ENCODE assay signal across 11 mouse cellular contexts in the genomic region with DNA sequence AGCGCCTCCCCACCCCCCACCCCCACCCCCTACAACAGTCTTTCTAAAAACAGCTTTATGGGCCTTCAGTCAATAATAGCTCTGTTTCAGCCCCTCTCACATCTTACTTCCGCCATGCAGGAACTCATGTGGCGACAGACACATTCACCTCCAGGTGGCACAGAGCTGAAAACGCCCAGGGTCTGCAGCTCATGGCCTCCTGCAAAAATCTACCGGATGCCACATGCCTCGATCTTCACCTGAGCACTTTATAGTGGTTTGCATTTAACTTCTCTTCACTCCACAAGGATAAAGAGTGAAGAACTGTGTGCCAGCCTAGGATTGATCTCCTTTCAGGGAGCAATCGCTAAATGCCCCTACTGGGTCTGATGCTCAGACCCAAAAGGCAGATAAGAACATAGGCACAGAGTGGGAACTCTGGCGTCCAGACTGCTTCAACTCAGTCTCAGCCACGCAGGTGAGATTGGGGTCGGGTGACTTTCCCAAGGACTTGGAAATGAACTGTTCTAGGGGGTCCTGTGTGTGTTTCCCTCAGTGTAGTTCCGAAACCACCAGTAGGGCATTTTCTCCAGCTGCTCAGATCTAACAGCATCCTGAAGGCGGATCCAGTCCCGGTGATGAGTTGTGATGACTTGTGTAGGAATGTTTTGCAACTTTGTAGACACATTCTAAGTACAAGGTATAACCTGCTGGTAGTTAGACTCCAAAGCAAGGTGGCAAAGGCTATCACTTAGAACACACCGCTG.
DNase-seq lines count a peak whose midpoint lies in the region; ATAC-seq and TF ChIP-seq lines count a peak whose summit lies in the region.
"Had no signal": no experiment of that assay in that cellular context is flagged by ENCODE, and none has a peak within 500 bp of the region (broad histone marks: within the 10 kb centered on the region; RNA-seq: fewer than 3 reads in every experiment).

No protein-coding gene starts in this region.

- no peak overlapping the region for H3K4me2 ChIP-seq in heart, embryonic 13.5 days
- H3K4me2 ChIP-seq in limb, embryonic 13.5 days (replicated peaks), result no peak overlapping the region
- H3K4me2 ChIP-seq in stomach, postnatal 0 days (replicated peaks; ENCODE audit: low read depth), result peak overlapping the region; percentile 42; the same call in 1 of the 2 replicates

- 44% methylated on average over 14 of the region's 14 CpGs for WGBS in heart, embryonic 13.5 days
- WGBS in limb, embryonic 13.5 days, result 21% methylated on average over 14 of the region's 14 CpGs
- WGBS in stomach, postnatal 0 days, result 49% methylated on average over 14 of the region's 14 CpGs

- H3K27ac ChIP-seq in heart, embryonic 13.5 days (replicated peaks), result no peak overlapping the region
- no peak overlapping the region for H3K27ac ChIP-seq in limb, embryonic 13.5 days
- no peak overlapping the region for H3K27ac ChIP-seq in stomach, postnatal 0 days (replicated peaks)

- no peaks in the 10 kb centered on the region for H3K27me3 ChIP-seq in heart, embryonic 13.5 days (replicated peaks)
- H3K27me3 ChIP-seq in limb, embryonic 13.5 days, result no peaks in the 10 kb centered on the region
- no peaks in the 10 kb centered on the region for H3K27me3 ChIP-seq in stomach, postnatal 0 days (ENCODE audit: control insufficient read depth, insufficient read depth, low read length)

- H3K36me3 ChIP-seq in heart, embryonic 13.5 days, result no peaks in the 10 kb centered on the region
- no peaks in the 10 kb centered on the region for H3K36me3 ChIP-seq in limb, embryonic 13.5 days
- H3K36me3 ChIP-seq in stomach, postnatal 0 days (ENCODE audit: control insufficient read depth, insufficient read depth, low read length), result no peaks in the 10 kb centered on the region

- no peak for DNase-seq in heart, postnatal 4 days
- peak; percentile 54 for DNase-seq in thymus, postnatal 0 days (ENCODE audit: low spot score)
- DNase-seq in thymus, postnatal 25 days, result no peak
- no peak for DNase-seq in stomach, postnatal 0 days (ENCODE audit: low spot score)
- no peak for DNase-seq in frontal cortex, postnatal 14 days (ENCODE audit: low spot score in 2 of 2)
- DNase-seq in cerebellum, adult 9-11 months, result no peak
- DNase-seq: B cell, adult 2 months; heart, postnatal 36 days; lung, postnatal 4 days had no signal

- no peaks in the 10 kb centered on the region for H3K9me3 ChIP-seq in heart, embryonic 13.5 days
- no peaks in the 10 kb centered on the region for H3K9me3 ChIP-seq in limb, embryonic 13.5 days
- no peaks in the 10 kb centered on the region for H3K9me3 ChIP-seq in stomach, postnatal 0 days (ENCODE audit: control insufficient read depth, low read length)

- peak overlapping the region; percentile 24; the same call in 1 of the 2 replicates for H3K9ac ChIP-seq in heart, embryonic 13.5 days
- H3K9ac ChIP-seq in limb, embryonic 13.5 days, result no peak overlapping the region
- no peak overlapping the region for H3K9ac ChIP-seq in stomach, postnatal 0 days (ENCODE audit: low read length)

- no peak for TF ChIP-seq EP300 in stomach, postnatal 0 days (optimal IDR thresholded peaks at IDR 0.05)

- H3K4me1 ChIP-seq in heart, embryonic 13.5 days, result peaks cover 42% of the 10 kb centered on the region
- H3K4me1 ChIP-seq in limb, embryonic 13.5 days, result peaks cover 79% of the 10 kb centered on the region
- peaks cover 2% of the 10 kb centered on the region; the same call in 1 of the 2 replicates for H3K4me1 ChIP-seq in stomach, postnatal 0 days (replicated peaks; ENCODE audit: control insufficient read depth, insufficient read depth)

- TF ChIP-seq CTCF in stomach, postnatal 0 days (IDR thresholded peaks at IDR 0.05; ENCODE audit: low read depth), result peak; percentile 11; the same call in 1 of the 2 replicates

- H3K4me3 ChIP-seq in heart, embryonic 13.5 days, result no peak overlapping the region
- no peak overlapping the region for H3K4me3 ChIP-seq in limb, embryonic 13.5 days
- no peak overlapping the region for H3K4me3 ChIP-seq in stomach, postnatal 0 days (ENCODE audit: low read depth, low read length)

- ATAC-seq in heart, embryonic 13.5 days (ENCODE audit: extremely low read depth, insufficient number of reproducible peaks, low FRiP score, low TSS enrichment), result no peak
- ATAC-seq in limb, embryonic 13.5 days (ENCODE audit: low FRiP score, low read depth), result peak; percentile 37; the same call in 1 of the 2 replicates
- ATAC-seq in stomach, postnatal 0 days (ENCODE audit: low FRiP score, low TSS enrichment), result no peak
